Mouse (Mus musculus): ENCODE results near the gene Syt12. TPM values are rescaled to one million over a fixed set of nuclear protein-coding genes. Genes with fewer than 3 reads are reported as not detected.
A peak's percentile ranks its signal among the peaks of the same experiment; 100 is the strongest.

The Syt12 gene
- total and polyA plus RNA-seq, 2 experiments from 2014 or later: 7.0 to 12.2 TPM

DNA sequence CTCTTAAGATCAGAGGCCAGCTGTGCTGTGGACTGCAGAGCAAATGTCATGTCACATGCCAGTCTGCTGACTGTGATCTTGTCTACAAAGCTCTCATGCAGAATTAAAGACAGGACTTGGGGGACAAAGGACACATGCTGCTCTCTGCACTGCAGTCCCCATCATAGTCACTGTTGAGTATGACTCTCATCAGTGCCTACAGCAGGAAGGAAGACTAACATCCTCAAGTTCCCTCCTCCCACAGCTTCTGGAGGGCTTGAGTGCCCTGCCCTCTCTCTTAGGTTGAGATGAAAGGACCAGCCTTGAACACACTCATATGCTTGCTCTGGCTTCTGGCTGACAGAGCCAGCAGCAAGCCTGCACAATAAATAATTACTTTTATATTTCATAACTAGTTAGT lies 59.5 kb downstream of the Syt12 start:
- Histone ChIP-seq H3K27me3 (ENCODE audit: insufficient read depth, low read length) (no peaks in the 10 kb centered on the region), H3K27ac (ENCODE audit: low read depth, low read length) (no peak overlapping the region), H3K4me3 (ENCODE audit: low read depth, low read length) (no peak overlapping the region), H3K4me1 (ENCODE audit: insufficient read depth, low read length) (no peaks in the 10 kb centered on the region), H3K4me2 (ENCODE audit: low read depth, low read length, poor library complexity, severe bottlenecking) (no peak overlapping the region), H3K9ac (replicated peaks; ENCODE audit: low read length, poor library complexity, severe bottlenecking) (no peak overlapping the region), H3K36me3 (ENCODE audit: insufficient read depth, low read length) (no peaks in the 10 kb centered on the region), H3K9me3 (ENCODE audit: low read length) (no peaks in the 10 kb centered on the region)
- ATAC-seq (ENCODE audit: low FRiP score) (no peak), DNase-seq (ENCODE audit: low spot score) (no peak)
- TF ChIP-seq CTCF (IDR thresholded peaks at IDR 0.05): no peak

DNA sequence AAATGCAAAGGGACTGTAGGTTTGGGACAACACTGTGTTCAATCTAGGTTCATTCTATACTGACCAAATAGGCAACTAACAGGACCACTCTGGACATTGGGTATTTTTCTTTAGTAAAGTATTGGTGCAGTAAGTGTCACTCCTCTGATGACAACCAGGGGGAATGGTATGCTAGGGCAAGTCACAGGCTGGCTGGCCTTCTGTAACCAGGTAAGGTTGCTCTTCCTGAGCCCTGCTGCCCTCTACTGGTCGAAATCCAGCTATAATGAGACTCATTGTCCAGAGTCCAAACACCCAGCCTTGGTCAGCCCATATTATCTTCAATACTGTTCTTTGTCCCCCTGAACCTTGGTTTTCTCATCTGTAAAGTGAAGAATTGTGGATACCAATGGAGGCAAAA lies 60.1 kb downstream of the Syt12 start:
- Histone ChIP-seq H3K36me3 (ENCODE audit: insufficient read depth, low read length) (no peaks in the 10 kb centered on the region), H3K4me3 (ENCODE audit: low read depth, low read length) (no peak overlapping the region), H3K27me3 (ENCODE audit: insufficient read depth, low read length) (no peaks in the 10 kb centered on the region), H3K27ac (ENCODE audit: low read depth, low read length) (no peak overlapping the region), H3K4me1 (ENCODE audit: insufficient read depth, low read length) (no peaks in the 10 kb centered on the region), H3K9ac (replicated peaks; ENCODE audit: low read length, poor library complexity, severe bottlenecking) (no peak overlapping the region), H3K9me3 (ENCODE audit: low read length) (no peaks in the 10 kb centered on the region), H3K4me2 (ENCODE audit: low read depth, low read length, poor library complexity, severe bottlenecking) (no peak overlapping the region)
- ATAC-seq (ENCODE audit: low FRiP score) (no peak), DNase-seq (ENCODE audit: low spot score) (peak; percentile 43)
- TF ChIP-seq CTCF (IDR thresholded peaks at IDR 0.05): peak; percentile 69
- 0% methylated on average over 1 of the region's 1 CpGs for WGBS

DNA sequence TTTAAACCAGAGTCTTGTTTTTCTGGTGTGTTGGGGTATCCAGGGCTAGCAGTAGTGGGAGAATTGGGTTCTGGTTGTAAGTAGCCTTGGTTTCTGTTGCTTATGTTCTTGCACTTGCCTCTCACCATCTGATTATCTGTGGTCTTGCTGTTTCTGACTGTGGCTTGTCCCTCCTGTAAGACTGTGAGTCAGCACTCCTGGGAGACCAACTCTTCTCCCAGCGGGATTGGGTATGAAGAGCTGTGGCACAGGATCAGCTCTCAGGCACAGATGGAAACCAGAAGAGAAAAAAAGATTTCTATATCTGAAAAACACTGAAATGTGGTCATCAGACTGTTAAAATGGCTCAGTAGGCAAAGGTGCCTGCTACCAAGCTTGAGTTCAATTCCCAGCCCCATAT lies 62.6 kb downstream of the Syt12 start:
- Histone ChIP-seq H3K36me3 (ENCODE audit: insufficient read depth, low read length) (no peaks in the 10 kb centered on the region), H3K9me3 (ENCODE audit: low read length) (no peaks in the 10 kb centered on the region), H3K27ac (ENCODE audit: low read depth, low read length) (no peak overlapping the region), H3K4me1 (ENCODE audit: insufficient read depth, low read length) (no peaks in the 10 kb centered on the region), H3K27me3 (ENCODE audit: insufficient read depth, low read length) (no peaks in the 10 kb centered on the region), H3K4me2 (ENCODE audit: low read depth, low read length, poor library complexity, severe bottlenecking) (no peak overlapping the region), H3K9ac (replicated peaks; ENCODE audit: low read length, poor library complexity, severe bottlenecking) (no peak overlapping the region), H3K4me3 (ENCODE audit: low read depth, low read length) (no peak overlapping the region)
- ATAC-seq (ENCODE audit: low FRiP score) (no peak), DNase-seq (ENCODE audit: low spot score) (no peak)
- TF ChIP-seq CTCF (IDR thresholded peaks at IDR 0.05): no peak
- 64% methylated on average over 1 of the region's 1 CpGs for WGBS

DNA sequence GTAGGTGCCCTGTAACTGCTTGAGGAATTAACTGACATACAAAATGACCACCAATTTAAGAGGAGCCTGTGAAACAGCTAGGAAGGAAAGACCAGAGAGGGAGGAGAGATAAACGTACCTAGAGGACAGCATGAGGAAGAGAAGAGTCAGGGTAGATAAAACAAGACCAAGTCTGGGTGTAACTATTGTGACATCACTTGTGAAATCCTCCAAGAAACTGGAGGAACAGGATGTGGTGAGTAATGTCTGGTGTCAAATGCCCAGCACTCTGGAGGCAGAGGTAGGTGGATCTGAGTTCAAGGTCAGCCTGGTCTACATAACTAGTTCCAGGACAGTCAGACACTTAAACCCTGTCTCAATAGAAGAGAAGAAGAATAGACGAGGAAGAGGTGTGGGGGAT lies 68.2 kb downstream of the Syt12 start:
- ATAC-seq (ENCODE audit: low FRiP score): no peak
- Histone ChIP-seq H3K36me3 (ENCODE audit: insufficient read depth, low read length) (no peaks in the 10 kb centered on the region), H3K4me1 (ENCODE audit: insufficient read depth, low read length) (no peaks in the 10 kb centered on the region), H3K27me3 (ENCODE audit: insufficient read depth, low read length) (no peaks in the 10 kb centered on the region), H3K9ac (replicated peaks; ENCODE audit: low read length, poor library complexity, severe bottlenecking) (no peak overlapping the region), H3K9me3 (ENCODE audit: low read length) (no peaks in the 10 kb centered on the region), H3K4me2 (ENCODE audit: low read depth, low read length, poor library complexity, severe bottlenecking) (no peak overlapping the region), H3K27ac (ENCODE audit: low read depth, low read length) (no peak overlapping the region), H3K4me3 (ENCODE audit: low read depth, low read length) (no peak overlapping the region)
- 62% methylated on average over 2 of the region's 2 CpGs for WGBS
- DNase-seq (ENCODE audit: low spot score): no peak
- TF ChIP-seq CTCF (IDR thresholded peaks at IDR 0.05): no peak

DNA sequence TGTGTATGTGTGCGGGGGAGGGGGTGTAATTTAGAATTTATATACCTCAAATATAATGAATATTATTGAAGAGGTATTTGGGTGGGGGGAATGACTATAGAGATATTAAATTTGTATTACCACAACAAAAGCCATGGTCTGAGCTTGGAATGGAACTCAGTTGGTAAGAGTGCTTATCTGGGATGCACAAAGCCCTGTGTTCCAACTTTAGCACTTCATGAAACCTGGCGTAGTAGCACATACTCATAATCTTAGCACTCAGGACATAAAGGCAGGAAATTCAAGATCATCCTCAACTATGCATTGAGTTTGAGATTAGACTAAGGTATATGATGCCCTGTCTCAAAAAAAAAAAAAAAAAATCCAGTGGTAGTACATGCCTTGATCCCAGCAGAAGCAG lies 72.4 kb downstream of the Syt12 start:
- WGBS: 93% methylated on average over 2 of the region's 2 CpGs

DNA sequence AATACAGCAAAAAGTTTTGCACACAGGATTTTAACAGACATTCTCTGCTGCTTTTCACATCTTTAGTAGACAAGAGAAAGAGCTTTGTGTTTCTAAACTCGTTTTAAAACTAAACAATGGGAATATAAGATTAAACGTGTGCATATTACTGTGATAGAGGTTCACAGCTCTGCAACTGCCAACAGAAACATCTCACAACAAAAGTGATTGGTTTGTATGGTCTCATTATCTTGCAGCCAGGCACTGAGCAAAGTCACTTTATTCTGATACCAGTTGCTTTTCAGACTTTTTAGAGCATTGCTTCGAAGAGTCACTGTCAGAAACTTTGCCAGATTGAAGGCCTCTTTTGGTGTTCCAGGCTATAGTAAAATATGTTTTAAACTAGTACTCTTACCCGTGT lies 78.3 kb downstream of the Syt12 start:
- Histone ChIP-seq H3K9me3 (ENCODE audit: low read length) (no peaks in the 10 kb centered on the region), H3K27me3 (ENCODE audit: insufficient read depth, low read length) (no peaks in the 10 kb centered on the region), H3K4me3 (ENCODE audit: low read depth, low read length) (no peak overlapping the region; the same call in 1 of the 2 replicates), H3K36me3 (ENCODE audit: insufficient read depth, low read length) (no peaks in the 10 kb centered on the region), H3K4me2 (ENCODE audit: low read depth, low read length, poor library complexity, severe bottlenecking) (peak overlapping the region; percentile 93), H3K27ac (ENCODE audit: low read depth, low read length) (peak overlapping the region; percentile 88; the same call in 1 of the 2 replicates), H3K9ac (replicated peaks; ENCODE audit: low read length, poor library complexity, severe bottlenecking) (no peak overlapping the region), H3K4me1 (ENCODE audit: insufficient read depth, low read length) (no peaks in the 10 kb centered on the region; the same call in 1 of the 2 replicates)
- ATAC-seq (ENCODE audit: low FRiP score) (no peak), DNase-seq (ENCODE audit: low spot score) (no peak)
- WGBS: 74% methylated on average over 4 of the region's 4 CpGs
- no peak for TF ChIP-seq CTCF (IDR thresholded peaks at IDR 0.05)

More for the DNA sequence above, 72.4 kb downstream of the Syt12 start:
- ATAC-seq (ENCODE audit: low FRiP score): no peak
- H3K36me3 ChIP-seq (ENCODE audit: insufficient read depth, low read length): no peaks in the 10 kb centered on the region
- no peak overlapping the region for H3K4me3 ChIP-seq (ENCODE audit: low read depth, low read length)
- DNase-seq (ENCODE audit: low spot score): no peak
- no peak for TF ChIP-seq CTCF (IDR thresholded peaks at IDR 0.05)
- no peaks in the 10 kb centered on the region for H3K9me3 ChIP-seq (ENCODE audit: low read length)
- H3K27me3 ChIP-seq (ENCODE audit: insufficient read depth, low read length): no peaks in the 10 kb centered on the region
- no peak overlapping the region for H3K27ac ChIP-seq (ENCODE audit: low read depth, low read length)
- no peaks in the 10 kb centered on the region for H3K4me1 ChIP-seq (ENCODE audit: insufficient read depth, low read length)
- H3K4me2 ChIP-seq (ENCODE audit: low read depth, low read length, poor library complexity, severe bottlenecking): no peak overlapping the region
- no peak overlapping the region for H3K9ac ChIP-seq (replicated peaks; ENCODE audit: low read length, poor library complexity, severe bottlenecking)

All from midbrain, postnatal 0 days (tissue).